Mouse (Mus musculus) limb, embryonic 14.5 days (tissue): Measurements from ENCODE around the gene 4933411K16Rik. TPM values are rescaled to one million over a fixed set of nuclear protein-coding genes. Genes with fewer than 3 reads are reported as not detected.
A peak's percentile ranks its signal among the peaks of the same experiment; 100 is the strongest.

Experiments used
- ATAC-seq: fragments of 200-750 bp; cut with Nextera tagmentation; 2 replicates; pipeline ENCODE4 v1.8.0; 2017; ENCODE audit warnings: low read depth, moderate number of reproducible peaks, moderate TSS enrichment; ENCODE audit not compliant: low FRiP score
- DNase-seq: peaks from one replicate; pipeline ENCODE4 v3.0.0-alpha.2; 2015; ENCODE audit warnings: low spot score
- H3K27ac ChIP-seq: fragments of 300-500 bp; sonication (generic); replicated peaks from 2 replicates; pipeline ENCODE4 v1.5.1; 2014; ENCODE audit warnings: low read depth, mild to moderate bottlenecking, low read length, moderate library complexity, mixed read lengths
- H3K27me3 ChIP-seq: fragments of 300-500 bp; sonication (generic); 2 replicates; pipeline ENCODE4 v1.6.1; 2014; ENCODE audit warnings: low read length, mixed read lengths; ENCODE audit not compliant: control insufficient read depth, insufficient read depth
- H3K36me3 ChIP-seq: fragments of 300-500 bp; sonication (generic); 2 replicates; pipeline ENCODE4 v1.6.1; 2014; ENCODE audit warnings: mild to moderate bottlenecking, low read length, moderate library complexity, mixed read lengths; ENCODE audit not compliant: control insufficient read depth, insufficient read depth
- H3K4me1 ChIP-seq: fragments of 300-500 bp; sonication (generic); 2 replicates; pipeline ENCODE4 v1.6.1; 2014; ENCODE audit warnings: antibody characterized with exemption, low read length, mixed read lengths; ENCODE audit not compliant: control insufficient read depth, insufficient read depth
- H3K4me2 ChIP-seq: fragments of 300-500 bp; sonication (generic); replicated peaks from 2 replicates; pipeline ENCODE4 v1.6.1; 2014; ENCODE audit warnings: low read depth, mild to moderate bottlenecking, low read length, moderate library complexity; ENCODE audit not compliant: severe bottlenecking
- H3K4me3 ChIP-seq: fragments of 300-500 bp; sonication (generic); replicated peaks from 2 replicates; pipeline ENCODE4 v1.5.1; 2014; ENCODE audit warnings: low read length
- H3K9ac ChIP-seq: fragments of 300-500 bp; sonication (generic); 2 replicates; pipeline ENCODE4 v1.6.1; 2014; ENCODE audit warnings: mild to moderate bottlenecking, low read depth, low read length, moderate library complexity; ENCODE audit not compliant: severe bottlenecking
- H3K9me3 ChIP-seq: fragments of 300-500 bp; sonication (generic); 2 replicates; pipeline ENCODE4 v1.6.1; 2016; ENCODE audit warnings: low read length; ENCODE audit not compliant: control insufficient read depth
- POLR2A ChIP-seq: fragments of 200-500 bp; IDR thresholded peaks from 2 replicates; pipeline ENCODE4 v1.8.0; 2012; ENCODE audit warnings: inconsistent platforms, mild to moderate bottlenecking, moderate library complexity, borderline replicate concordance; ENCODE audit not compliant: insufficient read depth, insufficient read length; ENCODE audit errors: extremely low read depth
- WGBS: fragments of 180-500 bp; shearing (Covaris S2); extraction: QIAGEN DNeasy Blood & Tissue Kit; methylation state at CpG from one replicate; pipeline ENCODE4 v1.1.7; 2014; 5-methylcytosine and 5-hydroxymethylcytosine counted together
- polyA plus RNA-seq, 2 experiments: library from polyadenylated mRNA; depleted of rRNA in 1 of 2; stranded (reverse) in 1 of 2; unstranded in 1 of 2; fragments of >200 nt; fragmentation: Nextera tagmentation in 1 of 2; extraction: Ambion mirVana in 1 of 2; gene quantifications; 2 replicates each; pipeline versions ENCODE4 v1.2.1 to v1.2.3; 2012 to 2014

The 4933411K16Rik gene
- polyA plus RNA-seq, 2 experiments, result 0.34 TPM; not detected in 1

GRCm38 (mm10) chr19:42026158-42026557 lies 25.9 kb upstream of the 4933411K16Rik start:
- Histone ChIP-seq H3K4me2 (no peak overlapping the region), H3K4me3 (no peak overlapping the region), H3K36me3 (no peaks in the 10 kb centered on the region), H3K27me3 (no peaks in the 10 kb centered on the region), H3K4me1 (0 out of 2 replicates have a peak, but pooled peaks cover 4% of the 10 kb centered on the region), H3K27ac (no peak overlapping the region), H3K9me3 (no peaks in the 10 kb centered on the region), H3K9ac (no peak overlapping the region)
- ATAC-seq (peak; percentile 66), DNase-seq (peak; percentile 81)
- 3% methylated on average over 5 of the region's 5 CpGs for WGBS
- TF ChIP-seq POLR2A, result no peak

- DNase-seq (no peak), ATAC-seq (peak; percentile 49; the same call in 1 of the 2 replicates)
- no peak overlapping the region for H3K4me3 ChIP-seq
- H3K9me3 ChIP-seq, result no peaks in the 10 kb centered on the region
- TF ChIP-seq POLR2A, result no peak
- WGBS, result 63% methylated on average over 5 of the region's 5 CpGs
- no peak overlapping the region for H3K9ac ChIP-seq
- H3K27me3 ChIP-seq, result no peaks in the 10 kb centered on the region
- H3K27ac ChIP-seq, result no peak overlapping the region
- no peak overlapping the region for H3K4me2 ChIP-seq
- H3K36me3 ChIP-seq, result peaks cover 10% of the 10 kb centered on the region; the same call in 1 of the 2 replicates
- H3K4me1 ChIP-seq, result peaks cover 18% of the 10 kb centered on the region; the same call in 1 of the 2 replicates
Observed at GRCm38 (mm10) chr19:42031112-42031511, 20.9 kb upstream of the 4933411K16Rik start.

GRCm38 (mm10) chr19:42033611-42034010 lies 18.4 kb upstream of the 4933411K16Rik start:
- Histone ChIP-seq H3K4me1 (peaks cover 18% of the 10 kb centered on the region; the same call in 1 of the 2 replicates), H3K27me3 (no peaks in the 10 kb centered on the region), H3K9ac (no peak overlapping the region), H3K36me3 (peaks cover 10% of the 10 kb centered on the region; the same call in 1 of the 2 replicates), H3K4me2 (no peak overlapping the region), H3K9me3 (no peaks in the 10 kb centered on the region), H3K27ac (no peak overlapping the region), H3K4me3 (no peak overlapping the region)
- 81% methylated on average over 14 of the region's 14 CpGs for WGBS
- DNase-seq (no peak), ATAC-seq (no peak)
- TF ChIP-seq POLR2A, result no peak

GRCm38 (mm10) chr19:42034146-42034775 lies 17.8 kb upstream of the 4933411K16Rik start:
- 49% methylated on average over 9 of the region's 9 CpGs for WGBS
- Histone ChIP-seq H3K27me3 (no peaks in the 10 kb centered on the region), H3K9me3 (no peaks in the 10 kb centered on the region), H3K36me3 (peaks cover 10% of the 10 kb centered on the region; the same call in 1 of the 2 replicates), H3K27ac (peak overlapping the region; percentile 56), H3K4me3 (no peak overlapping the region), H3K4me2 (no peak overlapping the region), H3K4me1 (peaks cover 18% of the 10 kb centered on the region; the same call in 1 of the 2 replicates), H3K9ac (peak overlapping the region; percentile 18; the same call in 1 of the 2 replicates)
- TF ChIP-seq POLR2A, result no peak
- ATAC-seq (no peak), DNase-seq (no peak)

- no peak for TF ChIP-seq POLR2A
- DNase-seq, result no peak
- WGBS, result 41% methylated on average over 11 of the region's 11 CpGs
- peak overlapping the region; percentile 48 for H3K27ac ChIP-seq
- H3K4me2 ChIP-seq, result no peak overlapping the region
- H3K36me3 ChIP-seq, result peaks cover 10% of the 10 kb centered on the region; the same call in 1 of the 2 replicates
- peaks cover 18% of the 10 kb centered on the region; the same call in 1 of the 2 replicates for H3K4me1 ChIP-seq
- no peak overlapping the region for H3K4me3 ChIP-seq
- no peak overlapping the region for H3K9ac ChIP-seq
- H3K9me3 ChIP-seq, result no peaks in the 10 kb centered on the region
- peak; percentile 23; the same call in 1 of the 2 replicates for ATAC-seq
- no peaks in the 10 kb centered on the region for H3K27me3 ChIP-seq
Observed at GRCm38 (mm10) chr19:42034881-42035455, 17.1 kb upstream of the 4933411K16Rik start.
